Mouse (Mus musculus): ENCODE data around the gene Plpp4. TPM values are rescaled to one million over a fixed set of nuclear protein-coding genes. Genes with fewer than 3 reads are reported as not detected.

Gene Plpp4
- polyA plus RNA-seq, 1 experiment from 2014 or later, result 7.5 TPM

GRCm38 (mm10) chr7:129406069-129406468 lies 149.2 kb downstream of the Plpp4 start:
- peaks cover 55% of the 10 kb centered on the region for H3K4me1 ChIP-seq (replicated peaks)

GRCm38 (mm10) chr7:129412695-129413094 lies 155.9 kb downstream of the Plpp4 start:
- H3K9ac ChIP-seq, result no peak overlapping the region
- H3K4me1 ChIP-seq (replicated peaks), result peaks cover 32% of the 10 kb centered on the region
- no peak for ATAC-seq (ENCODE audit: low FRiP score)
- 49% methylated on average over 2 of the region's 2 CpGs for WGBS
- no peak overlapping the region for H3K4me2 ChIP-seq
- no peak overlapping the region for H3K27ac ChIP-seq
- H3K9me3 ChIP-seq, result no peaks in the 10 kb centered on the region
- no peak overlapping the region for H3K4me3 ChIP-seq
- H3K36me3 ChIP-seq, result no peaks in the 10 kb centered on the region
- no peaks in the 10 kb centered on the region for H3K27me3 ChIP-seq

More at GRCm38 (mm10) chr7:129406069-129406468, 149.2 kb downstream of the Plpp4 start:
- Histone ChIP-seq H3K4me2 (no peak overlapping the region), H3K9me3 (no peaks in the 10 kb centered on the region), H3K27ac (peak overlapping the region; percentile 37), H3K27me3 (peaks cover 13% of the 10 kb centered on the region; the same call in 1 of the 2 replicates), H3K9ac (no peak overlapping the region), H3K36me3 (no peaks in the 10 kb centered on the region), H3K4me3 (no peak overlapping the region)
- WGBS, result 40% methylated on average over 7 of the region's 7 CpGs
- no peak for ATAC-seq (ENCODE audit: low FRiP score)

- Histone ChIP-seq H3K27ac (peak overlapping the region; percentile 70), H3K4me2 (no peak overlapping the region), H3K36me3 (no peaks in the 10 kb centered on the region), H3K4me1 (replicated peaks) (peaks cover 19% of the 10 kb centered on the region), H3K9me3 (no peaks in the 10 kb centered on the region), H3K27me3 (no peaks in the 10 kb centered on the region), H3K9ac (no peak overlapping the region), H3K4me3 (no peak overlapping the region)
- 26% methylated on average over 4 of the region's 4 CpGs for WGBS
- peak; percentile 71 for ATAC-seq (ENCODE audit: low FRiP score)
These were observed 158.3 kb downstream of the Plpp4 start for GRCm38 (mm10) chr7:129415179-129415578.

- no peak for ATAC-seq (ENCODE audit: low FRiP score)
- 60% methylated on average over 1 of the region's 1 CpGs for WGBS
These were observed 164.3 kb downstream of the Plpp4 start for GRCm38 (mm10) chr7:129421181-129421580.

GRCm38 (mm10) chr7:129425554-129425953 lies 168.7 kb downstream of the Plpp4 start:
- no peak for ATAC-seq (ENCODE audit: low FRiP score)
- Histone ChIP-seq H3K9me3 (no peaks in the 10 kb centered on the region), H3K27ac (no peak overlapping the region), H3K36me3 (no peaks in the 10 kb centered on the region), H3K4me1 (replicated peaks) (0 out of 2 replicates have a peak, but pooled peaks cover 5% of the 10 kb centered on the region), H3K27me3 (0 out of 2 replicates have a peak, but pooled peaks cover 4% of the 10 kb centered on the region), H3K4me2 (no peak overlapping the region), H3K9ac (no peak overlapping the region), H3K4me3 (no peak overlapping the region)
- 30% methylated on average over 2 of the region's 2 CpGs for WGBS

More at GRCm38 (mm10) chr7:129421181-129421580, 164.3 kb downstream of the Plpp4 start:
- Histone ChIP-seq H3K9ac (no peak overlapping the region), H3K27me3 (0 out of 2 replicates have a peak, but pooled peaks cover 4% of the 10 kb centered on the region), H3K27ac (no peak overlapping the region), H3K4me2 (no peak overlapping the region), H3K36me3 (no peaks in the 10 kb centered on the region), H3K4me3 (no peak overlapping the region), H3K9me3 (no peaks in the 10 kb centered on the region), H3K4me1 (replicated peaks) (no peaks in the 10 kb centered on the region)

- no peak for ATAC-seq (ENCODE audit: low FRiP score)
- Histone ChIP-seq H3K27ac (no peak overlapping the region), H3K9me3 (no peaks in the 10 kb centered on the region), H3K4me2 (no peak overlapping the region), H3K9ac (no peak overlapping the region), H3K4me3 (no peak overlapping the region), H3K27me3 (0 out of 2 replicates have a peak, but pooled peaks cover under 1% of the 10 kb centered on the region), H3K4me1 (replicated peaks) (0 out of 2 replicates have a peak, but pooled peaks cover 5% of the 10 kb centered on the region), H3K36me3 (no peaks in the 10 kb centered on the region)
- WGBS, result 58% methylated on average over 4 of the region's 4 CpGs
These were observed 172.0 kb downstream of the Plpp4 start for GRCm38 (mm10) chr7:129428794-129429193.

- no peak overlapping the region for H3K27ac ChIP-seq
- H3K4me2 ChIP-seq, result no peak overlapping the region
- H3K36me3 ChIP-seq, result no peaks in the 10 kb centered on the region
- 0 out of 2 replicates have a peak, but pooled peaks cover 5% of the 10 kb centered on the region for H3K4me1 ChIP-seq (replicated peaks)
- no peaks in the 10 kb centered on the region for H3K9me3 ChIP-seq
- H3K27me3 ChIP-seq, result no peaks in the 10 kb centered on the region
- 30% methylated on average over 3 of the region's 3 CpGs for whole genome bisulfite sequencing
- no peak overlapping the region for H3K9ac ChIP-seq
- no peak for ATAC-seq (ENCODE audit: low FRiP score)
- H3K4me3 ChIP-seq, result no peak overlapping the region
These were observed 173.1 kb downstream of the Plpp4 start for GRCm38 (mm10) chr7:129429903-129430302.

All from hindbrain, embryonic 13.5 days (tissue).